Mouse (Mus musculus): Measurements from ENCODE around the gene Rbp2.
A peak's percentile ranks its signal among the peaks of the same experiment; 100 is the strongest.

The Rbp2 gene

GRCm38 (mm10) chr9:98485815-98486214 is at the start of gene Rbp2:
Gene Rbp2, plus strand, starts transcription at chr9:98486115.
- DNase-seq (ENCODE audit: low spot score in 2 of 2) = no peak

DNA sequence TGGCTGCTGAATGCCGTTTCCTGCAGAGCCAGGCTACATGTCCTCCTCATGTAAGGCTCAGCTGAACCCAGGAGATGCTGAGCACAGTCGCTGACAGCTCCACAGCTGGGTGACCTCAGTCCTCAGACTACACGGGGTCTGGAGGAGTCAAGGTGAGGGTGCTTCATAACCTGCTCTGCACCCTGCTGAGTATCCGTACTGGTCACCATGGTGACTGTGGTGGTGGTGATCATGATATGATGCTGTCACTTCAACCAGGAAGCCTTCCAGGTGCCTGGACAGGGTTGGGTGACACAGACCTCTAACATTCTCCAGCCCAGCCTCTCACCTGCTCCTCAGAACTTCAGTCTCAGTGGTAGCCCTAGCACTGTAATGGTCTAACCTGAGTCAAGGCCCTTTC is 48.1 kb upstream of the Rbp2 start:
- no peak for DNase-seq (ENCODE audit: low spot score in 2 of 2)

GRCm38 (mm10) chr9:98439091-98439490 is 46.8 kb upstream of the Rbp2 start:
- no peak for DNase-seq (ENCODE audit: low spot score in 2 of 2)

- DNase-seq (ENCODE audit: low spot score in 2 of 2) = no peak
Observed at GRCm38 (mm10) chr9:98442638-98443037, 43.3 kb upstream of the Rbp2 start.

- no peak for DNase-seq (ENCODE audit: low spot score in 2 of 2)
Observed at GRCm38 (mm10) chr9:98445359-98446149, 40.4 kb upstream of the Rbp2 start.

DNA sequence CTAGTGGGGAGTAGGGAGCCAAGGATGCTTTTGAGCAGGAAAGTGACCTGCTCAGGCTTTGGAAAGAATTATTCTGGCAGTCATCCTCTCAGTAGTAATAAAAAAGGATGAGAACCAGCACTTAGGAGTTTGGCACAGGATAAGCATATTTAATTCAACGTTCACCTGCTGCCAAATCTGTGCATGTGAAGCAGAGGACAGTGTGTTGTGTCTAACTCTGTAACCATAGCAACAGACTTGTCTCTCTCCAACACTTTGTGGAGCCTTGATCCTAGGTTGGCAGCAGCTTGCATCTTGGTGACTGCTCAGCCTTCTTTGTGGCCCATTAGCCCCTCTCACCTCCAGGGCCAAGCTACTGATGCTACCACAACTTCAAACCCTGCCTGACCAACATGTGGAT is 34.9 kb upstream of the Rbp2 start:
- no peak for DNase-seq (ENCODE audit: low spot score in 2 of 2)

DNA sequence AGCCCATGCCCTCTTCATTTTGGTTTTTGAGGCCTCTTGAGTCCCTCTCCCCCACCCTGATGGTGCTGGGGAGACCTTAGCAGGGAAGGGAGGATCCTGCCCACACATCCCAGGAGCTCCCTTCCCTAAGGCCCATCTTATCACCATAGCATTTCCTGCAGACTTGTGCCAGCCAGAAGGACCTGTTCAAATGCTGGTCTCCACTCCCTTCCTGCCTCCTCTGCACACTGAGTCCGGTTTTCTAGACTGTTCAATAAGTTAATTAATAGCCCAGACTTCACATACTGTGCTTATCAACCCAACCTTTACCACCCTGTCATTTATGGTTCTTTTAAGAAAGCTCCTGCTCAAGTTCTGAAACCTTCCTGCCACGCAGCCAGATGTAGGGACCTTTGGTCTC is 19.2 kb upstream of the Rbp2 start:
- no peak for DNase-seq (ENCODE audit: low spot score in 2 of 2)

GRCm38 (mm10) chr9:98480172-98480749 is 5.7 kb upstream of the Rbp2 start:
- no peak for DNase-seq (ENCODE audit: low spot score in 2 of 2)

- DNase-seq (ENCODE audit: low spot score in 2 of 2) = no peak
Observed at GRCm38 (mm10) chr9:98482256-98482655, 3.7 kb upstream of the Rbp2 start.

DNA sequence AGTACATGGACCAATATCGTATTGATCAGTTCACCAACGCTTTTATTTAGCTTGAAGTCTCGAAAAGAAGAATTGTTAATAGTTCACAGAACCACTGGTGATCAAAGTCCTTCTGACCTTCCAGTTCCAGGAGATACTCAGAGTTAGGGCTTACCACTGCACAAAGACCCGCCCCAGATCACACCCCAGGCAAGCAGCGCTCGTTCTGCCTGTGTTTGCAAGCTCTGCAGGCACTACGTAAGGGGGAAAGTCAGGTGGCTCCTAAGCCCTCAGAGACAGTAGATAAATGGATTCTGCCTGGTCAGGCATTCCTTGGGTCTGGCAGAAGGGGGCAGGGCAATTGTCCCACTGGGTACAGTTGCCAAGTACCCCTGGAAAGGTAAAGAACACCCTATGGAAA is 895 bp upstream of the Rbp2 start:
- DNase-seq (ENCODE audit: low spot score in 2 of 2) = no peak

DNA sequence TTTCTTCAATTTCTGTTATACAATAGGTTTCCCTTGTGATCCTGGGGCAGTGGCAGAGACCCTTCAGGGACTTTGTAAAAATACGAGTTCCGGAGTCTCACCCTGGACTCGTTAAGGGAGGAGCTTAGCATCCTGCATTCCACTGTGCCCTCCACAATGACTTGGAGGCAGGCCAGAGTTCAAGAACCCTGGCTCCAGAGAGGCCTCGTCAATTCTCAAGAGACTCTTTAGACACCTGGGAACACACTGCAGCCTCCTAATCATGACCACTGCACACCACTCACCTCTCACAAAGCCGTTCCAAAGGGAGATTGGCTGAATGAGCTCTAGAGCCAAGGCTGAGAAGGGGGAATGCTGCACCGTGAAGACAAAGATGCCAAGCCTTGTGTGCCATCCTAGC is 1.4 kb downstream of the Rbp2 start:
- DNase-seq (ENCODE audit: low spot score in 2 of 2) = no peak

GRCm38 (mm10) chr9:98489532-98489931 is 3.6 kb downstream of the Rbp2 start:
- peak in 1 of 2 experiments; percentile 3 for DNase-seq (ENCODE audit: low spot score in 2 of 2)

- no peak for DNase-seq (ENCODE audit: low spot score in 2 of 2)
Observed at GRCm38 (mm10) chr9:98490128-98490527, 4.2 kb downstream of the Rbp2 start.

DNA sequence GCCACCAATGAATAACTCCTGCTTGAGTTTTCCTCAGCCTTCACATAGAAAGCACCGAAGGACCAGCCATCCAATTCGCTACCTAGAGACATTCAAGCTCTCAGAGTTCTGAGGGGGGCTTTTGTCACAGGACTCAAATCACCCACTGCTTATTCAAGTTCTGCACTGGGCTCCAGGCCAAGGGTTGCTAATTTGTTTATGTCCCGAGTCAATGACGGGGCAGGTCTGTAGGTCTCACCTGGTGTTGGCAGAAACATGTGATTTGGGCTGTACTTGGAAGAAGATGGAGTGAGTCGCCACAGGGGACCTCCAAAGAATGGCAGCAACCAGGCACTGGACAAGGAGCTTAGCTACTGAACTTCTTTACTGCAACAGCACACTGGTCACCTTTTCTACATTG is 5.2 kb downstream of the Rbp2 start:
- no peak for DNase-seq (ENCODE audit: low spot score in 2 of 2)

- no peak for DNase-seq (ENCODE audit: low spot score in 2 of 2)
Observed at GRCm38 (mm10) chr9:98492212-98492611, 6.3 kb downstream of the Rbp2 start.

GRCm38 (mm10) chr9:98492821-98493220 is 6.9 kb downstream of the Rbp2 start:
- DNase-seq (ENCODE audit: low spot score in 2 of 2) = no peak

DNA sequence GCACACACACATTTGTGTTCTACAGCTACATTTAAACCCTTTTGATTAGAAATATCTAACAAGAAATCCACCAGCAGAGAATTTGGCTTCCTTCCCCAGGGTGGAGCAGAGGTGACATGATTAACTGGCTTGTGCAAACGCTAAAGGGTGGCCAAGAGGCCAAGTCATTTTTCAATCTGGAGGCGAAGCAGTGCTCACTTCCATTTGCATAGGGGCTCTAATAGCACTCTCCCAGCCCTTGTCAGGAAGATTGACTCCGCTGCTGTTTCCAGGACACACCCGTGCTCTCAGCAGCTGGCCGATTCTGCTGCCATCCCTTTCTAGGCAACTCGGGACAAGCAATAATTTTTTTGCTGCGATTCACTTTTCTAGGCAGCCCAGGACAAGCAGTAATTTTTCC is 11.2 kb downstream of the Rbp2 start:
- no peak for DNase-seq (ENCODE audit: low spot score in 2 of 2)

- no peak for DNase-seq (ENCODE audit: low spot score in 2 of 2)
Observed at GRCm38 (mm10) chr9:98497990-98498389, 12.1 kb downstream of the Rbp2 start.

DNA sequence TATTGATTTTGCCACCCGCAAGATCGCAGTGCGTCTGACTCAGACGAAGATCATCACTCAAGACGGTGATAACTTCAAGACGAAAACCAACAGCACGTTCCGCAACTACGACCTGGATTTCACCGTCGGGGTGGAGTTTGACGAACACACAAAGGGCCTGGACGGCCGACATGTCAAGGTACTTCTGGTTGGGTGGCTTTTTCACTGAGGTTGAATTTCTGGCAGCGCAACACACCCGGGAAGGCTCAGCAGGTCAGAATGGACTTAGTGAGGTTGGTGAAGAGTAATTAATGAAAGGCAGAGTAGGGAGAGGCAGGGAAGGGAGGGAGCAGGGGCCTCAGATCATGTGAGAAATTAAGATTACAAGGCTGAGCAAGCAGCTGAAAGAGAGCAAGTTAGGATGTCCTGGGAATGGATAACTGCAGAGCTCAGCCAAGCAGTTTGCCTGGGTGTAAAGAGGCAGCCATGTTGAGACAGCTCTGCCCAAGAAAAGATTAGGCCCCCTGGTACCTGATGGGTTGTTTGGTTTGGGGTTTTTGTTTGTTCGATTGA is 12.9 kb downstream of the Rbp2 start:
- no peak for DNase-seq (ENCODE audit: low spot score in 2 of 2)

GRCm38 (mm10) chr9:98499601-98500000 is 13.7 kb downstream of the Rbp2 start:
- no peak for DNase-seq (ENCODE audit: low spot score in 2 of 2)

DNA sequence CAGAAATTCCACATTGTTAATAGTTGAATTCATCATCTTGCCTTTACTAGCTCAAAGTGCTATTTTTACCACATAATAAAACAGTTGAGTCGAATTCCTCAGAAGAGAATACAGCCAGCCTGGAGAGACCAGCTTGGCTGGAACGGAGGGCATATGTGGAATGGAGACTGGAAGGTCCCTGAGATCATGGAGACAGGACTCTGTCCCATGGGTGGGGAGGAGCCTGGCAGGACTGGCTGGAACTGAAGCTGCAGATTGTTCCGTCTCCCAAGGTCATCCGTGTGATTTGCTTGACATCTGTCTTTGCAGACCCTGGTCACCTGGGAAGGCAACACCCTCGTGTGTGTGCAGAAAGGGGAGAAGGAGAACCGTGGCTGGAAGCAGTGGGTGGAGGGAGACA is 21.6 kb downstream of the Rbp2 start:
- no peak for DNase-seq (ENCODE audit: low spot score in 2 of 2)

- no peak for DNase-seq (ENCODE audit: low spot score in 2 of 2)
Observed at GRCm38 (mm10) chr9:98510363-98511055, 24.6 kb downstream of the Rbp2 start.

- DNase-seq (ENCODE audit: low spot score in 2 of 2) = no peak
Observed at GRCm38 (mm10) chr9:98523872-98524271, 38.0 kb downstream of the Rbp2 start.
